Mouse (Mus musculus) embryo, embryonic 11 days (tissue): ENCODE measurements around the gene Tbx22.

ENCODE experiments used
- DNase-seq: peaks from one replicate; pipeline ENCODE4 v3.0.0-alpha.2; 2015

Gene Tbx22

GRCm38 (mm10) chrX:107667664-107668063 lies at the start of gene Tbx22:
TSS of gene Tbx22 (plus strand) at chrX:107667964.
- DNase-seq: no peak

GRCm38 (mm10) chrX:107668677-107669076 lies 913 bp downstream of the Tbx22 start:
- no peak for DNase-seq

GRCm38 (mm10) chrX:107679203-107679602 lies 11.4 kb downstream of the Tbx22 start:
- DNase-seq: peak; percentile 38

GRCm38 (mm10) chrX:107708584-107708983 lies 40.8 kb downstream of the Tbx22 start:
- DNase-seq: no peak

GRCm38 (mm10) chrX:107723541-107723940 lies 55.8 kb downstream of the Tbx22 start:
- peak; percentile 33 for DNase-seq
